Mouse (Mus musculus) heart, embryonic 11.5 days (tissue): Measurements from ENCODE around the gene St3gal6. TPM values are rescaled to one million over a fixed set of nuclear protein-coding genes. Genes with fewer than 3 reads are reported as not detected.

Experiments used
- ATAC-seq: fragments of 200-750 bp; cut with Nextera tagmentation; replicated peaks from 2 replicates; pipeline ENCODE4 v1.8.0; 2017; ENCODE audit warnings: moderate library complexity; ENCODE audit not compliant: insufficient number of reproducible peaks, low FRiP score, low TSS enrichment
- H3K27ac ChIP-seq: fragments of 300-500 bp; sonication (generic); 2 replicates; pipeline ENCODE4 v1.5.1; 2014; ENCODE audit warnings: mild to moderate bottlenecking, low read depth, low read length
- H3K27me3 ChIP-seq: fragments of 300-500 bp; sonication (generic); 2 replicates; pipeline ENCODE4 v1.6.1; 2014; ENCODE audit warnings: mild to moderate bottlenecking, low read length, mixed read lengths; ENCODE audit not compliant: control insufficient read depth, insufficient read depth
- H3K36me3 ChIP-seq: fragments of 300-500 bp; sonication (generic); 2 replicates; pipeline ENCODE4 v1.6.1; 2014; ENCODE audit warnings: mild to moderate bottlenecking, low read length, moderate library complexity, mixed read lengths; ENCODE audit not compliant: control insufficient read depth, insufficient read depth
- H3K4me1 ChIP-seq: fragments of 300-500 bp; sonication (generic); 2 replicates; pipeline ENCODE4 v1.6.1; 2014; ENCODE audit warnings: low read length; ENCODE audit not compliant: control insufficient read depth, insufficient read depth
- H3K4me2 ChIP-seq: fragments of 300-500 bp; sonication (generic); 2 replicates; pipeline ENCODE4 v1.6.1; 2014; ENCODE audit warnings: mild to moderate bottlenecking, moderate library complexity
- H3K4me3 ChIP-seq: fragments of 300-500 bp; sonication (generic); 2 replicates; pipeline ENCODE4 v1.5.1; 2014; ENCODE audit warnings: low read depth, low read length
- H3K9ac ChIP-seq: fragments of 300-500 bp; sonication (generic); 2 replicates; pipeline ENCODE4 v1.6.1; 2014; ENCODE audit warnings: mild to moderate bottlenecking, low read depth, low read length, moderate library complexity
- H3K9me3 ChIP-seq: fragments of 300-500 bp; sonication (generic); replicated peaks from 2 replicates; pipeline ENCODE4 v1.6.1; 2016; ENCODE audit warnings: low read length; ENCODE audit not compliant: control insufficient read depth
- WGBS: fragments of 180-500 bp; shearing (Covaris S2); extraction: QIAGEN DNeasy Blood & Tissue Kit; methylation state at CpG from one replicate; pipeline ENCODE4 v1.1.7; 2014; ENCODE audit not compliant: insufficient replicate concordance; 5-methylcytosine and 5-hydroxymethylcytosine counted together
- polyA plus RNA-seq: library from polyadenylated mRNA; unstranded; fragments of >200 nt; fragmentation: Nextera tagmentation; extraction: Ambion mirVana; gene quantifications from 2 replicates; pipeline ENCODE4 v1.2.1, GENCODE M21; 2014

St3gal6 gene
- polyA plus RNA-seq, 1 experiment from 2014 or later, result 17.7 TPM

DNA sequence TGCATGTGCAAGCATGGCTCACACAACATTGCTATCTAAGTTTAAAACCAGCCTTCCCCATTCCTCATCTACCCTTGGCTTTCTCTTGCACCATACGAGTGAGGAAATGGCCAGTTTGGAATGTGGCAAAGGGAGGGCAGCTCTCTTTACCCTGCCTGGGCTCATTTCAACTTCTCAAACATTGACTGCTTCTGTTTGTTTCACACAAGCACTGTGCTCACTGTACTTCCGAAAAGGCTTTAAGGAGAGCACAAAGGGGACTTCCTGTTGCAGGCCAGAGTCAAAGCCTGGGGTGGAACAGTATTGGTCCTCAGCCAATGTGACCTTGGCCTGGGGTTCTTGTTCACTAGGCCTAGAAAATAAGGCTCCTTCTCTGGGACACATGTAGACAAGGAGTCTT lies 47.7 kb downstream of the St3gal6 start:
- Histone ChIP-seq H3K4me1 (no peaks in the 10 kb centered on the region), H3K4me2 (no peak overlapping the region), H3K27ac (peak overlapping the region; percentile 51; the same call in 1 of the 2 replicates), H3K9ac (no peak overlapping the region), H3K36me3 (peaks cover 25% of the 10 kb centered on the region), H3K4me3 (no peak overlapping the region), H3K9me3 (peaks cover 4% of the 10 kb centered on the region; the same call in 1 of the 2 replicates), H3K27me3 (no peaks in the 10 kb centered on the region)
- no peak for ATAC-seq
- 58% methylated on average over 2 of the region's 2 CpGs for WGBS

DNA sequence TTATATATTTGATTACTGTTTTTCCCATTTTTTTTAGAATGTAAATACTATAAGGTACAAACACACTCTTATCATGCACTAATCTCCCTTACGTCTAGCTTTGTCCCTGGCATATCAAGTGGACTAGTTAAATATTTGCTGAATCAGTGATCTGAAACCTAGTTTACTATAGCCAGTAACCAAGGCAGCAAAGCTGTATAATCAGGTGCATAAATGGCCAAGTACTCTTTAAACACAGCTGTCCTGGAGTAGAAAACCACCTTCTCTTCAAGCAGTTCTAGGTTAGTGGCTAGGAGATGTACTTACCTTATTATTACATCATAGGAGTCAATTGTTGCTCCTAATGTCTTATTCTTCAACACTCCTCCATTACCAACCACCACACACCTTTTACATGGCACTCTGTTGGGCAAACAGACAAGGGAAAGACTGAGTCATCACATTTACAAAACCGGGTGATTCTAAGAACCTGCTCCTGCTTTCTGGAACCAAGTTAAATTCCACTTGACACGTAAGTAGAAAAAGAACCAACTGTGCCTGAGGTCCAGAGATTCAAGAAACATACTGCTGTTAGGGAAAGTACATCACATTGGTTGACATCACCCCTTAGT lies 48.4 kb downstream of the St3gal6 start:
- H3K9ac ChIP-seq, result no peak overlapping the region
- no peak overlapping the region for H3K4me3 ChIP-seq
- H3K27ac ChIP-seq, result no peak overlapping the region
- no peak for ATAC-seq
- peaks cover 4% of the 10 kb centered on the region; the same call in 1 of the 2 replicates for H3K9me3 ChIP-seq
- H3K27me3 ChIP-seq, result no peaks in the 10 kb centered on the region
- no peak overlapping the region for H3K4me2 ChIP-seq
- no peaks in the 10 kb centered on the region for H3K4me1 ChIP-seq
- peaks cover 25% of the 10 kb centered on the region for H3K36me3 ChIP-seq
- WGBS, result 79% methylated on average over 3 of the region's 3 CpGs

DNA sequence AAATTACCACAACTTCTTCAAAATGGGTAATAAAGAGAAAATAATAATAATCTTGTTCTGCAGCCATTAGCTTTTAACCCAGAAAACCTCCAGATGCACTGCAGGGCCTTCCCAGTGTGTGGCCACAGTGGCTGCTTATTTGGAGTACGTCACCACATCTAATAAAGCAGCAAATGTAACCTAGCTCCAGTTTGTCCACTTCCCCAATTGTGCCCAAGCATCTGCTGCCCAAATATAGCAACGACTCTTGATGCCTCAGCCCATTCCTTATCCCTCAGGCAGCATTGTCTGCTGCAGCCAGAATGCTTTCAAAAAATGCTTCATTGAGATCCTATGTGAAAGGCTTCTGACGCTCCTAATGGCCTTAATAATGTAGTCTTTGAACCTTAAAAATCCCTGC lies 49.2 kb downstream of the St3gal6 start:
- Histone ChIP-seq H3K4me3 (no peak overlapping the region), H3K4me2 (no peak overlapping the region), H3K36me3 (peaks cover 25% of the 10 kb centered on the region), H3K27me3 (no peaks in the 10 kb centered on the region), H3K9ac (no peak overlapping the region), H3K4me1 (no peaks in the 10 kb centered on the region), H3K9me3 (peaks cover 4% of the 10 kb centered on the region; the same call in 1 of the 2 replicates), H3K27ac (no peak overlapping the region)
- WGBS, result 65% methylated on average over 3 of the region's 3 CpGs
- no peak for ATAC-seq

DNA sequence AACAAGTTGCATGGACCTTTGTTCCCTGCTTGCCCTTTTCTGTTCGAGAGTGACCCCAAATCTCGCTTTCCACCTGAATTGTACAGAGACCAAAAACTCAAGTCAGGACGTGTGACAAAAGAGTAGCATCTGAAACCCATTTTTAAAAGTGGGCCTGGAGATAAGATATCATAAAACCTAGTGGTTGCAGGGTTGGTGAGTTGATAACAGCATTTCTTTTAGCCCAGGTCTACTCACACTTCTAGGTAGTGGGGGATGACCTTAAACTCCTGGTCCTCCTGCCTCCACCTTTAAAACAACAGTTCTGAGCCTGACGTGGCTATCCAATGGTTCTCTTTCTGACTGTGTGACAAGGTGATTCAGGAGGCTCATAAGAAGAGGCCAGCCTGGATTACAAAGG lies 53.2 kb downstream of the St3gal6 start:
- H3K27me3 ChIP-seq, result no peaks in the 10 kb centered on the region
- no peak for ATAC-seq
- no peak overlapping the region for H3K9ac ChIP-seq
- peaks cover 27% of the 10 kb centered on the region for H3K36me3 ChIP-seq
- no peak overlapping the region for H3K4me3 ChIP-seq
- no peak overlapping the region for H3K27ac ChIP-seq
- 56% methylated on average over 4 of the region's 4 CpGs for WGBS
- no peak overlapping the region for H3K4me2 ChIP-seq
- H3K9me3 ChIP-seq, result no peaks in the 10 kb centered on the region
- H3K4me1 ChIP-seq, result no peaks in the 10 kb centered on the region

DNA sequence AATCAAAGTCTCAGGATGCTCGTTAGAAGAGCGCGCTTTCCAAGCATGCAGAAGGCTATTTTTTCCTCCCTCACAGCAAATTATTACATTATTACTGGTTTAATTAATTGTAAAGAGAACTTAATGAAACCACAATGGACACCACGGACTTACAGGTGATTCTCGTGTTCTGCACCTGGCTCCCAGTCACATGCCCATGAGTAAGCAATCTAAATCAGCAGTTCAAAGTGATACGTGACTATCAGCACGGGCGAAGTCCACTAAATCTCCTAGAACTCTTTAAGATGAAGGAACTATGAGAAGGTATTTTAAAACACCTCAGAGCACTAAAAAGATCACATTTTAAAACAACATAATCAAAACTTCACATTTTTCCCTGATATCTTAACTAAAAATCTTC lies 54.0 kb downstream of the St3gal6 start:
- Histone ChIP-seq H3K27ac (no peak overlapping the region), H3K9ac (no peak overlapping the region), H3K27me3 (no peaks in the 10 kb centered on the region), H3K4me1 (no peaks in the 10 kb centered on the region), H3K4me3 (no peak overlapping the region), H3K4me2 (no peak overlapping the region), H3K9me3 (no peaks in the 10 kb centered on the region), H3K36me3 (peaks cover 27% of the 10 kb centered on the region)
- no peak for ATAC-seq
- 88% methylated on average over 8 of the region's 8 CpGs for WGBS

DNA sequence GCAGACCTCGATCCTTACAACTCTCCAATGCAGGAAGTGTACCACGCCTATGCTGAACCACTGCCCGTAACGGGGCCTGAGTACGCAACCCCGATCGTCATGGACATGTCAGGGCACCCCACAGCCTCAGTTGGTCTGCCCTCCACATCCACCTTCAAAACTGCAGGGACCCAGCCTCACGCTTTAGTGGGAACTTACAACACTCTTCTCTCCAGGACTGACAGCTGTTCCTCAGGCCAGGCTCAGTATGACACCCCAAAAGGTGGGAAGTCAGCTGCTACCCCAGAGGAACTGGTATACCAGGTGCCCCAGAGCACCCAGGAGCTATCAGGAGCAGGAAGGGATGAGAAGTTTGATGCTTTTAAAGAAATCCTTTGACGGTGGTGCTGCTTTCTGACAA lies 58.6 kb downstream of the St3gal6 start:
- peaks cover 22% of the 10 kb centered on the region for H3K36me3 ChIP-seq
- 80% methylated on average over 9 of the region's 9 CpGs for WGBS
- no peak for ATAC-seq

DNA sequence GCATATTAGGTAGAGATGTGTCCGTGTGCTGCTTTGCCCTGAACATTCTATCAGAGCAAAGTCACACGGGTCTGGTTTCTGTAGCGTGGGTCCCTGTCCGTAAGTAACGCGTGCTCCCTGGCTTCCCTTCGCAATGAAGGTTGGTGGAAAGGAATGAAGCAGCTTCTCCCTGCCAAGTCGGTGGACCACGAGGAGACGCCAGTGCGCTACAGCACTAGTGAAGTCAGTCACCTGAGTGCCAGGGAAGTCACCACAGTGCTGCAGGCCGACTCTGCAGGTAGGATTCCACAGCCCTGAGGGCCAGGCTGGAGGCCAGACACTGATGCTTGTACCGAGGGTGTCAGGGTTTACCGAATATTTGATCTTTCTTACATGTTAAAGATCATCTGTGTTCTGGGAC lies 60.0 kb downstream of the St3gal6 start:
- Histone ChIP-seq H3K27ac (no peak overlapping the region; the same call in 1 of the 2 replicates), H3K9me3 (no peaks in the 10 kb centered on the region), H3K27me3 (no peaks in the 10 kb centered on the region), H3K9ac (no peak overlapping the region), H3K4me2 (no peak overlapping the region), H3K36me3 (peaks cover 22% of the 10 kb centered on the region), H3K4me1 (peaks cover 12% of the 10 kb centered on the region), H3K4me3 (no peak overlapping the region)
- 97% methylated on average over 14 of the region's 14 CpGs for WGBS
- no peak for ATAC-seq

More for the DNA sequence above, 58.6 kb downstream of the St3gal6 start:
- no peak overlapping the region for H3K4me2 ChIP-seq
- H3K4me3 ChIP-seq, result no peak overlapping the region
- H3K27me3 ChIP-seq, result no peaks in the 10 kb centered on the region
- no peaks in the 10 kb centered on the region for H3K9me3 ChIP-seq
- no peak overlapping the region for H3K27ac ChIP-seq
- H3K9ac ChIP-seq, result no peak overlapping the region
- H3K4me1 ChIP-seq, result peaks cover 4% of the 10 kb centered on the region; the same call in 1 of the 2 replicates

DNA sequence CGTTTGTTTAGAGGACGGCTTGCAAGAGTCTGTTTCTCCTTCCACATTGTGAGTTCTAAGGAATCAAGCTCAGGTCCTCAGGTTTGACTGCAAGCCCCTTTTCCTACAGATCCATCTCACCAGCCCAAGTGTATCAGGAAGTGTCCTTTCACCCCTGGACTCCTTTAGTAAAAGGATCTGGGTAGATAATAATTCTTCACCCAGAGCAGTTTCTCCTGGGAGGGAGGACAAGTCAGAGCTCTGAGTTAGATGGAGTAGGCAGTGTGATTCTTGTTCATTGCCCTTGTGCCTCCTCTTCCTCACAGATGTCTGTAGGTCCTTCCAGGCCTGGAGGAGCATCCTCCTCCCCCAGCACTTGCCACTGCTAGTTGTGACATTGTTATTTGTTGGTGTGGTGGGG lies 61.5 kb downstream of the St3gal6 start:
- Histone ChIP-seq H3K9ac (no peak overlapping the region), H3K27me3 (no peaks in the 10 kb centered on the region), H3K9me3 (no peaks in the 10 kb centered on the region), H3K4me1 (peaks cover 18% of the 10 kb centered on the region), H3K4me3 (no peak overlapping the region), H3K36me3 (peaks cover 23% of the 10 kb centered on the region), H3K4me2 (no peak overlapping the region), H3K27ac (no peak overlapping the region)
- ATAC-seq, result no peak
- 87% methylated on average over 2 of the region's 2 CpGs for WGBS

DNA sequence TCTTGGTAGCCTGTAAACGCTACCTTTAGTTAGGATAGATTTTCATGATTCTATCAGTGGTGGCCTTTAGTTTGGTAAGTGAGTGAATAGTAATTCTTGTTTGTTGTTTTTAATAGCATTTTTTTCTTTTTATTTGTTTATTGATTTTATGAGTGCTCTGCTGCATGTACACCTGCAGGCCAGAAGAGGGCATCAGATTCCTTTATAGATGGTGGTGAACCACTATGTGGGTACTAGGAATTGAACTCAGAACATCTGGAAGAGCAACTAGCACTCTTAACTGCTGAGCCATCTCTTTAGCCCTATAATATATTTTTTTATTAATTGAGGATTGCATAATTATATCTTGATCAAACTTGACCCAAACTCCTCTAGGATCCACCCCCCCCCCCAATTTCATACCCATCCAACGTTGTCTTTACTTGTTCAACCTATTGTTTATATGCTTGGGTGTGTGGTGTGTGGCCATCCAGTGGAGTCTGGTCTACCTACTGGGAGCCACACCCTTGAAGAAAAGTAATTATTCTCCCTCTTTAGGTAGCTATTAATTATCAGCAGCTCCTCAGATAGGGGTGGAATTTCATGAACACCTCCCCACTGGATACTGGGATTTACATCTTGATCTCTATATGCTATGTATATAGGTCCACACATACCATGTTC lies 62.1 kb downstream of the St3gal6 start:
- H3K27ac ChIP-seq, result no peak overlapping the region
- WGBS, result 91% methylated on average over 2 of the region's 2 CpGs
- no peak for ATAC-seq

More for the DNA sequence above, 62.1 kb downstream of the St3gal6 start:
- H3K9ac ChIP-seq, result no peak overlapping the region
- H3K4me1 ChIP-seq, result peaks cover 21% of the 10 kb centered on the region
- H3K27me3 ChIP-seq, result no peaks in the 10 kb centered on the region
- H3K9me3 ChIP-seq, result no peaks in the 10 kb centered on the region
- peaks cover 19% of the 10 kb centered on the region for H3K36me3 ChIP-seq
- no peak overlapping the region for H3K4me3 ChIP-seq
- H3K4me2 ChIP-seq, result no peak overlapping the region
